In the genomic region with DNA sequence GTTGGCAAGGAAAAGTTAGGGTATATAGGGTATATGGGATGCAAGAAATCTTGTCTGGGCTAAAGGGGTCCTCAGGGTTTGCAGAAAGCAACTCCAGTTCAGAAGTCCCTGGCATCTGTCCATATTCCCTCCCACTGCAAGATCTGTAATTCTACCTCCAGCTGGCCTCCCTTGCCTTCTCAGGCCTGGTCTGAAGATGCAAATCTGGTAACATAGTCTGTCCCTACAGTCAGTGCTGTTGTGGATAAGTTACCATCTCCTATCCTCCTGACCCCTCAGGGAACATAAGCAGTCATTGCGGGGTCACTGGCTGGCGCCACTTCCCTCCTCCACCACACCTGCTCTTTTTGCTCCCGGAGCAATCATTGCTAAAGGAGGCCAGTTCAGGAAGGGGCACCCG, we compare ENCODE assay signal across 29 mouse cellular contexts. TPM values are rescaled to one million over a fixed set of nuclear protein-coding genes. Genes with fewer than 3 reads are reported as not detected.
DNase-seq lines count a peak whose midpoint lies in the region; ATAC-seq and TF ChIP-seq lines count a peak whose summit lies in the region.
"Had no signal": no experiment of that assay in that cellular context is flagged by ENCODE, and none has a peak within 500 bp of the region (broad histone marks: within the 10 kb centered on the region; RNA-seq: fewer than 3 reads in every experiment).

No protein-coding gene starts in this region.

- no peak for TF ChIP-seq POLR2A in brain, embryonic 14.5 days (IDR thresholded peaks at IDR 0.05; ENCODE audit: borderline replicate concordance, extremely low read depth, insufficient read depth, insufficient read length, poor library complexity, severe bottlenecking)

- ATAC-seq in embryonic facial prominence, embryonic 14.5 days (ENCODE audit: low read depth), result 0 out of 2 replicates have a peak, but pooled peaks have one; percentile 27
- ATAC-seq in hindbrain, postnatal 0 days, result no peak
- no peak for ATAC-seq in hindbrain, embryonic 16.5 days
- ATAC-seq: forebrain, embryonic 16.5 days; liver, embryonic 12.5 days; midbrain, embryonic 15.5 days had no signal

- no peak for TF ChIP-seq CTCF in hindbrain, postnatal 0 days (IDR thresholded peaks at IDR 0.05; ENCODE audit: low read depth)
- TF ChIP-seq CTCF in brain, embryonic 14.5 days (IDR thresholded peaks at IDR 0.05; ENCODE audit: borderline replicate concordance, extremely low read depth, insufficient read depth, insufficient read length), result no peak

- H3K36me3 ChIP-seq in embryonic facial prominence, embryonic 14.5 days (ENCODE audit: control insufficient read depth, insufficient read depth, low read length), result no peaks in the 10 kb centered on the region
- no peaks in the 10 kb centered on the region for H3K36me3 ChIP-seq in embryonic facial prominence, embryonic 10.5 days (replicated peaks)
- H3K36me3 ChIP-seq in hindbrain, postnatal 0 days (ENCODE audit: insufficient read depth, low read length), result no peaks in the 10 kb centered on the region
- no peaks in the 10 kb centered on the region for H3K36me3 ChIP-seq in hindbrain, embryonic 16.5 days (ENCODE audit: control insufficient read depth, insufficient read depth, low read length)
- H3K36me3 ChIP-seq: forebrain, embryonic 10.5 days; limb, embryonic 13.5 days; liver, embryonic 12.5 days; midbrain, embryonic 15.5 days; stomach, embryonic 15.5 days had no signal

- no peak overlapping the region for H3K27ac ChIP-seq in embryonic facial prominence, embryonic 14.5 days (replicated peaks; ENCODE audit: low read depth, low read length)
- no peak overlapping the region for H3K27ac ChIP-seq in embryonic facial prominence, embryonic 10.5 days (replicated peaks)
- H3K27ac ChIP-seq in hindbrain, postnatal 0 days, result no peak overlapping the region
- H3K27ac ChIP-seq in hindbrain, embryonic 16.5 days (ENCODE audit: low read depth, low read length), result no peak overlapping the region
- H3K27ac ChIP-seq: forebrain, embryonic 10.5 days; limb, embryonic 13.5 days; liver, embryonic 12.5 days; midbrain, embryonic 15.5 days; stomach, embryonic 15.5 days had no signal

- intact Hi-C loops in left cerebral cortex, postnatal 4 days (cut with DNase I), result no loop called here

- H3K4me1 ChIP-seq in embryonic facial prominence, embryonic 14.5 days (ENCODE audit: control insufficient read depth, insufficient read depth, low read length), result no peaks in the 10 kb centered on the region; the same call in 1 of the 2 replicates
- H3K4me1 ChIP-seq in embryonic facial prominence, embryonic 10.5 days, result peaks cover 1% of the 10 kb centered on the region; the same call in 1 of the 2 replicates
- H3K4me1 ChIP-seq in hindbrain, postnatal 0 days (ENCODE audit: insufficient read depth, low read length), result peaks cover 10% of the 10 kb centered on the region
- H3K4me1 ChIP-seq in hindbrain, embryonic 16.5 days (ENCODE audit: control insufficient read depth, insufficient read depth, low read depth, low read length), result peaks cover 9% of the 10 kb centered on the region
- H3K4me1 ChIP-seq: stomach, embryonic 15.5 days had no signal

- WGBS in embryonic facial prominence, embryonic 14.5 days, result 59% methylated on average over 4 of the region's 4 CpGs
- 69% methylated on average over 4 of the region's 4 CpGs for WGBS in embryonic facial prominence, embryonic 10.5 days
- 57% methylated on average over 4 of the region's 4 CpGs for WGBS in hindbrain, postnatal 0 days
- 62% methylated on average over 4 of the region's 4 CpGs for WGBS in hindbrain, embryonic 16.5 days

- peak; percentile 45 for DNase-seq in embryonic facial prominence, embryonic 14.5 days (ENCODE audit: low spot score)
- DNase-seq in embryonic facial prominence, embryonic 10.5 days (ENCODE audit: low spot score), result no peak
- DNase-seq in hindbrain, postnatal 0 days (ENCODE audit: low spot score), result peak; percentile 33
- peak; percentile 12 for DNase-seq in left cerebral cortex, postnatal 4 days
- DNase-seq in left cerebral cortex, adult 8-10 months (ENCODE audit: low spot score in 2 of 2), result no peak
- DNase-seq in brain, embryonic 14.5 days (ENCODE audit: low read depth), result peak; percentile 24
- DNase-seq: adrenal gland, postnatal 14 days; cerebellum, adult 9-10 months; gastrocnemius, postnatal 36 days; kidney, adult 8-10 months; layer of hippocampus, postnatal 36 days; lung, adult 18-20 months; thymus, postnatal 25 days had no signal

- H3K4me3 ChIP-seq in embryonic facial prominence, embryonic 14.5 days (ENCODE audit: low read depth, low read length), result no peak overlapping the region
- H3K4me3 ChIP-seq in embryonic facial prominence, embryonic 10.5 days, result no peak overlapping the region
- no peak overlapping the region for H3K4me3 ChIP-seq in hindbrain, postnatal 0 days (ENCODE audit: low read length)
- no peak overlapping the region for H3K4me3 ChIP-seq in hindbrain, embryonic 16.5 days (ENCODE audit: low read length)
- H3K4me3 ChIP-seq: forebrain, embryonic 10.5 days; limb, embryonic 13.5 days; liver, embryonic 12.5 days; midbrain, embryonic 15.5 days; stomach, embryonic 15.5 days had no signal

- H3K9me3 ChIP-seq in embryonic facial prominence, embryonic 14.5 days (ENCODE audit: control insufficient read depth, low read length), result no peaks in the 10 kb centered on the region
- no peaks in the 10 kb centered on the region for H3K9me3 ChIP-seq in embryonic facial prominence, embryonic 10.5 days
- no peaks in the 10 kb centered on the region for H3K9me3 ChIP-seq in hindbrain, postnatal 0 days (ENCODE audit: low read length)
- no peaks in the 10 kb centered on the region for H3K9me3 ChIP-seq in hindbrain, embryonic 16.5 days (ENCODE audit: control insufficient read depth, low read length)
- H3K9me3 ChIP-seq: forebrain, embryonic 10.5 days; limb, embryonic 13.5 days; liver, embryonic 12.5 days; midbrain, embryonic 15.5 days; stomach, embryonic 15.5 days had no signal

- no peak overlapping the region for H3K9ac ChIP-seq in embryonic facial prominence, embryonic 14.5 days (ENCODE audit: low read depth, low read length)
- H3K9ac ChIP-seq in hindbrain, postnatal 0 days (replicated peaks; ENCODE audit: low read length), result no peak overlapping the region
- H3K9ac ChIP-seq in hindbrain, embryonic 16.5 days (ENCODE audit: low read depth, low read length), result no peak overlapping the region
- H3K9ac ChIP-seq: limb, embryonic 13.5 days; liver, embryonic 12.5 days; midbrain, embryonic 15.5 days; stomach, embryonic 15.5 days had no signal

- H3K4me2 ChIP-seq in embryonic facial prominence, embryonic 14.5 days (ENCODE audit: low read depth, low read length), result no peak overlapping the region
- no peak overlapping the region for H3K4me2 ChIP-seq in hindbrain, postnatal 0 days (ENCODE audit: low read depth, low read length)
- no peak overlapping the region for H3K4me2 ChIP-seq in hindbrain, embryonic 16.5 days (ENCODE audit: low read length)
- H3K4me2 ChIP-seq: limb, embryonic 13.5 days; liver, embryonic 12.5 days; midbrain, embryonic 15.5 days; stomach, embryonic 15.5 days had no signal

- H3K27me3 ChIP-seq in embryonic facial prominence, embryonic 14.5 days (replicated peaks; ENCODE audit: control insufficient read depth, insufficient read depth, low read length), result peaks cover 6% of the 10 kb centered on the region; the same call in 1 of the 2 replicates
- peaks cover 24% of the 10 kb centered on the region for H3K27me3 ChIP-seq in embryonic facial prominence, embryonic 10.5 days (replicated peaks; ENCODE audit: low read depth, poor library complexity, severe bottlenecking)
- no peaks in the 10 kb centered on the region for H3K27me3 ChIP-seq in hindbrain, postnatal 0 days (ENCODE audit: insufficient read depth, low read length)
- H3K27me3 ChIP-seq in hindbrain, embryonic 16.5 days (replicated peaks; ENCODE audit: control insufficient read depth, insufficient read depth, low read length), result no peaks in the 10 kb centered on the region
- H3K27me3 ChIP-seq: midbrain, embryonic 15.5 days had no signal

RNA-seq across cellular contexts. Expression of gene Tppp, which starts 6.7 kb away (rescaled TPM):
- 2.8 and 3.6 TPM in 2 replicates for polyA plus RNA-seq in embryonic facial prominence, embryonic 14.5 days (2014; fragmentation: Nextera tagmentation; extraction: Ambion mirVana)
- polyA plus RNA-seq in embryonic facial prominence, embryonic 10.5 days (2016; fragmentation: Nextera tagmentation; extraction: Ambion mirVana), result 0.59 and 0.64 TPM in 2 replicates
- 30.9 and 36.6 TPM in 2 replicates for total RNA-seq in hindbrain, postnatal 0 days (2014; rRNA removed)
- 8.7 and 8.9 TPM in 2 replicates for polyA plus RNA-seq in hindbrain, postnatal 0 days (2015; fragmentation: Nextera tagmentation; extraction: Ambion mirVana)
- 13.9 and 14.6 TPM in 2 replicates for polyA plus RNA-seq in hindbrain, embryonic 16.5 days (2015; fragmentation: Nextera tagmentation; extraction: Ambion mirVana)
- total RNA-seq in left cerebral cortex, postnatal 4 days (2021), result 10 to 100 TPM; 37.7 to 37.9 TPM
- total RNA-seq in left cerebral cortex, adult 8-10 months (2022), result 100 to 1,000 TPM; 315 to 345 (median 329) TPM
- 11.2 and 14.1 TPM in 2 replicates for polyA plus RNA-seq in brain, embryonic 14.5 days (2012; rRNA removed)
- total RNA-seq: common myeloid progenitor, adult 5-6 weeks; hematopoietic stem cell, adult 5-6 weeks had no signal

RNA-seq across cellular contexts. Expression of gene Cep72, which starts 46.2 kb away (rescaled TPM):
- 10.7 and 12.8 TPM in 2 replicates for polyA plus RNA-seq in embryonic facial prominence, embryonic 14.5 days (2014; fragmentation: Nextera tagmentation; extraction: Ambion mirVana)
- 22.1 and 25.0 TPM in 2 replicates for polyA plus RNA-seq in embryonic facial prominence, embryonic 10.5 days (2016; fragmentation: Nextera tagmentation; extraction: Ambion mirVana)
- total RNA-seq in hindbrain, postnatal 0 days (2014; rRNA removed), result 5.3 and 7.0 TPM in 2 replicates
- polyA plus RNA-seq in hindbrain, postnatal 0 days (2015; fragmentation: Nextera tagmentation; extraction: Ambion mirVana), result 5.7 and 7.8 TPM in 2 replicates
- 6.8 and 7.2 TPM in 2 replicates for polyA plus RNA-seq in hindbrain, embryonic 16.5 days (2015; fragmentation: Nextera tagmentation; extraction: Ambion mirVana)
- 1 to 10 TPM; 4.1 to 4.4 TPM for total RNA-seq in left cerebral cortex, postnatal 4 days (2021)
- total RNA-seq in left cerebral cortex, adult 8-10 months (2022), result 1 to 10 TPM; 2.6 to 3.7 (median 2.9) TPM
- 9.1 and 12.1 TPM in 2 replicates for polyA plus RNA-seq in brain, embryonic 14.5 days (2012; rRNA removed)

RNA-seq across cellular contexts. Expression of gene Zdhhc11, which starts 52.3 kb away (rescaled TPM):
- not detected in 2 replicates for polyA plus RNA-seq in embryonic facial prominence, embryonic 14.5 days (2014; fragmentation: Nextera tagmentation; extraction: Ambion mirVana)
- not detected in 2 replicates for polyA plus RNA-seq in embryonic facial prominence, embryonic 10.5 days (2016; fragmentation: Nextera tagmentation; extraction: Ambion mirVana)
- total RNA-seq in hindbrain, postnatal 0 days (2014; rRNA removed), result not detected in 2 replicates
- polyA plus RNA-seq in hindbrain, postnatal 0 days (2015; fragmentation: Nextera tagmentation; extraction: Ambion mirVana), result not detected in 2 replicates
- not detected in 2 replicates for polyA plus RNA-seq in hindbrain, embryonic 16.5 days (2015; fragmentation: Nextera tagmentation; extraction: Ambion mirVana)
- total RNA-seq in left cerebral cortex, postnatal 4 days (2021), result not detected
- not detected for total RNA-seq in left cerebral cortex, adult 8-10 months (2022)
- 0.12 TPM in 1 of 2 replicates, not detected in the other for polyA plus RNA-seq in brain, embryonic 14.5 days (2012; rRNA removed)
- total RNA-seq: adrenal gland, postnatal 14 days; common myeloid progenitor, adult 5-6 weeks; gastrocnemius, postnatal 36 days; heart, adult 8-10 months; hematopoietic stem cell, adult 5-6 weeks; layer of hippocampus, adult 18-20 months; layer of hippocampus, postnatal 36 days; left cerebral cortex, postnatal 14 days; megakaryocyte, adult 5-6 weeks had no signal
- polyA plus RNA-seq: forebrain, embryonic 10.5 days; forebrain, embryonic 16.5 days; heart, embryonic 14.5 days; intestine, embryonic 14.5 days; limb, embryonic 13.5 days; liver, embryonic 12.5 days; midbrain, embryonic 15.5 days; neural tube, embryonic 14.5 days; stomach, embryonic 15.5 days had no signal

Comparison
In these comparisons a context has a peak if more than half of its experiments do, and no peak if none do; other contexts are left out.
1. DNase-seq: peak in embryonic facial prominence, embryonic 14.5 days (single experiment), hindbrain, postnatal 0 days (single experiment), left cerebral cortex, postnatal 4 days (single experiment) and brain, embryonic 14.5 days (single experiment); none in embryonic facial prominence, embryonic 10.5 days (single experiment) and left cerebral cortex, adult 8-10 months (0 of 2).